Mouse (Mus musculus) Muller cell, postnatal 12 days (primary cell): Measurements from ENCODE around the gene Gata3.

ENCODE experiments used
- DNase-seq: peaks from one replicate; pipeline ENCODE4 v3.0.0-alpha.2; 2015; ENCODE audit errors: inconsistent ontology term

Gata3 gene

GRCm38 (mm10) chr2:9889651-9890183 is at the start of gene Gata3:
Gene Gata3 (minus strand): TSS chr2:9890034.
- no peak for DNase-seq

- no peak for DNase-seq
These were observed 49.4 kb upstream of the Gata3 start for GRCm38 (mm10) chr2:9939250-9939649.

GRCm38 (mm10) chr2:9935965-9936364 is 46.1 kb upstream of the Gata3 start:
- no peak for DNase-seq

- no peak for DNase-seq
These were observed 37.1 kb upstream of the Gata3 start for GRCm38 (mm10) chr2:9926905-9927283.

GRCm38 (mm10) chr2:9926194-9926904 is 36.5 kb upstream of the Gata3 start:
- DNase-seq = peak; percentile 59

- DNase-seq = no peak
These were observed 29.0 kb upstream of the Gata3 start for GRCm38 (mm10) chr2:9918691-9919471.

GRCm38 (mm10) chr2:9917602-9918001 is 27.8 kb upstream of the Gata3 start:
- DNase-seq = no peak

- DNase-seq = no peak
These were observed 16.2 kb upstream of the Gata3 start for GRCm38 (mm10) chr2:9905995-9906394.

GRCm38 (mm10) chr2:9903854-9904560 is 14.2 kb upstream of the Gata3 start:
- no peak for DNase-seq

GRCm38 (mm10) chr2:9897846-9898245 is 8.0 kb upstream of the Gata3 start:
- peak; percentile 54 for DNase-seq

GRCm38 (mm10) chr2:9896097-9896770 is 6.4 kb upstream of the Gata3 start:
- DNase-seq = no peak

GRCm38 (mm10) chr2:9894836-9895593 is 5.2 kb upstream of the Gata3 start:
- DNase-seq = no peak

- DNase-seq = no peak
These were observed 3.6 kb upstream of the Gata3 start for GRCm38 (mm10) chr2:9893272-9893953.

GRCm38 (mm10) chr2:9892541-9892940 is 2.7 kb upstream of the Gata3 start:
- no peak for DNase-seq

GRCm38 (mm10) chr2:9890906-9891305 is 1.1 kb upstream of the Gata3 start:
- no peak for DNase-seq

- no peak for DNase-seq
These were observed 417 bp upstream of the Gata3 start for GRCm38 (mm10) chr2:9890251-9890650.

GRCm38 (mm10) chr2:9888913-9889650 is 752 bp downstream of the Gata3 start, which contains the start of gene 9230102O04Rik:
Gene 9230102O04Rik (minus strand): TSS chr2:9889540.
- DNase-seq = no peak

GRCm38 (mm10) chr2:9887636-9888035 is 2.2 kb downstream of the Gata3 start:
- no peak for DNase-seq

- DNase-seq = no peak
These were observed 2.8 kb downstream of the Gata3 start for GRCm38 (mm10) chr2:9886921-9887610.
